Mouse (Mus musculus): ENCODE results near the gene Mccc2.

The Mccc2 gene

DNA sequence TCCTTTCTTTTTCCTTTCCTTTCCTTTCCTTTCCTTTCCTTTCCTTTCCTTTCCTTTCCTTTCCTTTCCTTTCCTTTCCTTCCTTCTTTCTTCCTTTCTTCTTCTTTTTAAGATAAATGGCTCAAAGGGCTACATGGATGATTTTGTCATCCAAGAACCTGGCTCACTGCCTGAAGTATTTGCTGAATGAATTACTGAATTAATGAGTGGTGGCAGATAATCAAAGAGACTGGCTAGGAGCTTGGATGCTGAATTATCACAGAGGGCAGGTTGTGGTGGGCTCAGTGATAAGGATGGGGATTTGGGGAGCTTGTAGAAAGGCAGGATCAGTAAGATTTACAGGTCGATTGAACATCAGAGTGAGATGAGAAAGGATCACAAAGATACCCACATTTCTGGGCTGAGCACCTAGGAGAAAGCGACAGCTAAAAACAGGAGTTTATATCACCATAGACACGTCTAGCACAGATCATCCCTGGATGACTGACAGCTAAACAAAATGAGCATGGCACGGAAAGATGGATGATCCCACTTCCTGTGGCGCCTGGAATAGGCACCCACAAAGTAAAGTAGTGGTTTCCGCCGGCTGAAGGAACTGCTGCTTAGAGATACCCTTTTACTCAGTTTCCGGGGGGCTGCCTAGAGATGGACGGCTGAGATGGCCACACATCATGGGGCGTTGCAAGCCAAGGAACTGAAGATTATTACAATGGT, 76.7 kb downstream of the Mccc2 start:
- no peak for DNase-seq

DNA sequence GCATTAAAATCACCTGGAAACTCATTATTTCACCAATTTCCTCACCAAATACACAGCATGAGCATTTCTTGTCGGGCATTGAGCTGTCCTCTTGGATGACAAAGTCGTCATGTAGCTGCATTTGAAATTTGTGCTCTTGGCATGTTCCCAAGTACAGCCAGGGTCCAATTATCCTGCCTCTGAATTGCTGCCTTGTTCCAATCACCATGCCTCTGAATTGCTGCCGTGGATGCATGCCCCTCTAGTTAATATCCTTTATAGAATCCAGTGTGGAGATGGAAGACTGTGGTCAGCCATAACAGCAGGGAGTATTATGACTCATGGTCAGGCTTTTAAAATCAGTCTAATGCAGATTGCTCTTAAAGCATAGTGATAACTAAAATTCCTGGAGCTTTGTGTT, 77.7 kb downstream of the Mccc2 start:
- DNase-seq = no peak

DNA sequence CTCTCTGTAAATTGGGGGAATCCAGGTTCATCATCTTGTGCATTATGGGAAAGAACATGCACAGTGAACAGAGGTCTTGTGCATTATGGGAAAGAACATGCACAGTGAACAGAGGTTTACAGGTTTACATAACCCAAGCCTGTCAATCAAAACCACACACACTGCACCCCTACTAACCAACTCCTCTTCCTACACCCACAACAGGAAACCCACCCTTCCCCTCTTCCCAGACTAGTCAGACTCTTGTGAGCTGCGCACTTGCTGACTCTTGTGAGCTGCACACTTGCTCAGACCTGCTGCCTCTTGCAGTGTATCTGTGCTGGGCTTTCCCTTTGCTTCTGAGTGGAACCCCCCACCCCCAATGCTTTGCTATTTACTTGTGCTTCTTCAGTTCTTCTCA, 83.0 kb downstream of the Mccc2 start:
- no peak for DNase-seq

DNA sequence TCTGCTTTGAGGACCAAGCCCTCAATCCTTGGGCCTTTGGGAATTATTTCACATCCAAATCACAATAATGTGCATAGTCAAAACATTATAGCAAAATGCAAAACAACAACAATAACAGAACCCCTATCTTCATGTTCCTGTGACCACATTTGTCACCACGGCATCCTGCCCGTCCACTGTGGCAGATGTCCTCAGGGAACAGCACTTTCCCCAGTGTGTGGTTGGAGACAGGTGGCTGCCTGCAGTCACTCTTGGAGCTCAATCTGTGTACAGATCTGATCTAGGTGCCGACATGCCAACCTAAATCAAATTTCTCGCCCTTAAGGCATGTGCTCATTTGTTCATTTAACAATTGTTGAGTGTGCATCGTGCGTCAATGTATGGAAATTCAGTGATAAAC, 83.9 kb downstream of the Mccc2 start:
- DNase-seq = no peak

DNA sequence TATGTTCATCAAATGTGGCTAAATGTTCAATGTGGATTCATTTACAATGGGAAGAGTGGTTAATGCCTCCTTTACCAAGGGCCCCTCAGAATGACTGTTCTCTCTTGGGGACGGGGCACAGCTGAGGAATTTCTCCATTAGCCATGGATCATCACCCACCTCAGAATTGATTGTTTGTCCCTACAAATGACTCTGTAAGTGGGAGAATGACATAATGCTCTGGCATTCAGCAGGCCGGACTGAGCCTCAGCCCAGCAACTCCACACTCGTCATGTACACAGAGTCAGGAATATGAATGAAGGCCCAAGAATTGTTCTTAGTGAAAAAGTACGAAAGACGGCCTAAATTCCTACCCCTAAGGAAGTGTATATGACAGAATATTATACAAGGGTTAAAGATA, 89.2 kb downstream of the Mccc2 start:
- DNase-seq = no peak

DNA sequence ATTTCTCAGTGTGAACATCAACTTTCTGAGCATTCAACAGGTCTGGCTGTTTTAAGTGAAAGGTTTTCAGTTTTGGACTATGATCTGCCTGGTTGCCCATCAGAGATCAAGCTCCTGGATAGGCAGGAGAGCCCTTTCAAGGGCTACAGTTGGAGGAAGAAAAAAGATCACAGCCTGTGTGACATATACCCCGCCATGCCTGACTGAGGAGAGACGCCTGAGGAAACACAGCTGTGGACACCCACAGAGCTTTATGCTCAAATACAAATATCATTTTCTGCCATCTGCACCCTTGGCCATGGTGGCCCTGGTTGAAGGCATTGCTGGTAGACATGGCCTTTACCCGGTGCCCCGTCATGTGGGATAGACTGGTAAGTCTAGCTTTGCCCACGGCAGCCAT, 99.8 kb downstream of the Mccc2 start:
- DNase-seq = no peak

DNA sequence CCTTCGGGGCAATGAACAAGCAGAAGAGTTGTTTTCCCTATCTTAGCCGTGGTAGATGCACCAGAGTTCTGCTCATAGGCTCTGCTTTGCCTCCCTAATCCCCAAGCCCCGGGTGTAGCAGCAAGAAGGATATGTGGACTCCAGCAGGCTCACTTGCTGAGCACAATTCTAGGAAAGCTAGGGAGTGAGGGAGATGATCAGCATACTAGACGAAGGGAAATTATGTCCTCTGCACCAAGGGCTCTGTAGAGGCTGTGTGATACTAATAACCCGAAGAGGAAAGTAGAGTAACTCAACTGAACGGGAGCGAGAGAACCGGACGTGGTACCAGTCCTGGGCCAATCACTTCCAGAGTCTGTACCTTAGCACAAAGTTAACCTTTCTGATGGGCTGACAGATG, 114.5 kb downstream of the Mccc2 start, which contains the start of gene Cartpt:
Gene Cartpt (minus strand): TSS at position 127 of the 400 bp plus-strand sequence.
- no peak for DNase-seq

DNA sequence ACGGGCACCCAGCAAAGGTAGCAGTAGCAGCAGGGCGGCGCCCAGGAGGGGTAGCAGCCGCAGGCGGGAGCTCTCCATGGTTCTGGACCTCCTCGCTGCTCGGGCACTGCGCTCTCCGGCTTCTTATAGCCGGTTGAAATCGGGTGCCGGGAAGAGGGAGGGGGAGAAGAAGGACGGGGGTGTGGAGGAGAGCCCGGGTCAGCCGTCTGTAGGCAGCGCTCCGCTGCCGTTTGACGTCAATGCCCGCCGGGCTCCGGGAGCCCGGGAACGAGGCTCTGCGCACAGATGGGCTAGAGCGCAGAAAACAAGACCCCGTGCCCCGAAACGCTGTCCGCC, 114.9 kb downstream of the Mccc2 start:
- no peak for DNase-seq

DNA sequence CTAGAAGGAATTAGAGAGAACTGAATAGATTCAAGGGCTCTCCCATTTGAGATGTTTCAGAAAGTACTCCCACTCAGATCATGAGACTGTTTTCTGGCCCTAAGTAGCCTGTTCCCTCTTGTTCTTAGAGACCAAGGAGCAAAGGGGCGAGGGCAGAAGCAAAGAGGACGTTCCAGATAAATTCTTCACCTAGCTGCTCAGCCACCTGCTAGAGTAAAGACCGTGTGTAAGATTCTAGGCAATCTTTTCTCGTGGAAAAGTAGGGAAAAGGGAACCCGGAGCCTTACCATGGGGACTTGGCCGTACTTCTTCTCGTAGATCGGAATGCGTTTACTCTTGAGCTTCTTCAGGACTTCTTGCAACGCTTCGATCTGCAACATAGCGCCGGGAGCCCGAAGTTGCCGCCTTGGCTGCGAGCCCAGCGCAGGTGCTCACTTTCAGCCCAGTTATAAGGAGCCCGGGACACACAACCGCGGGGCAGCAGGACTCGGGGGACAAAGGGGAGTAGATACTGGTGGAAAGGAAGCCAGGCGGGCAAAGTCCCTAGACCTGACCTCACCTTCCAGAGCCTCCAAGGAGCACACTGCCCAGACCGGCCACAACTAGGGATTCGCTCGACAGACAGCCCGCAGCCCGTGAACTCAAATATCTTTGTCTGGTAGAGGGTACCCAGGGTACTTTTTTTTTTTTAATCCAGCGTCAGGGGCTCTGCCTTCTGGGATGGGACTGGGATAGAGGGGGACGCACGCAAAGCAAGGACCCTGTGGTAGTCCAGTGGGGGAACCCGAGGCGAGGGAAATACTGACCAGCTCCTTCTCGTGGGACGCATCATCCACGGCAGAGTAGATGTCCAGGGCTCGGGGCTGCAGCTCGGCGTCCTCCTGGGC, 115.5 kb downstream of the Mccc2 start:
- no peak for DNase-seq

DNA sequence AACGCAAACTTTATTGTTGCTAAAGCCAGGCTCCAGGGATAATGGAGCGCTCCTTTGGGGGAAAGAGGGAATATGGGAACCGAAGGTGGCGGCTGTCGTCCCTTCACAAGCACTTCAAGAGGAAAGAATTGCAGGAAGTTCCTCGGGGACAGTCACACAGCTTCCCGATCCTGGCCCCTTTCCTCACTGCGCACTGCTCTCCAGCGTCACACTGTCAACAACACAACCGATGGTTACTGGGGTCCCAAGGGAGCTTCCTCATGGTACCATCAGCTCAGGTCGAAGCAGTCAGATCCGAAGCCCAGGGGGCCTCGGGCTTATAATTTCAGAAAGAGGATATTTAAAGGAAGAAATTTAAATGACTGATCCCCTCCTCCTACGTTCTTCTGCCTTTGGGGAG, 116.6 kb downstream of the Mccc2 start:
- no peak for DNase-seq
